Mouse (Mus musculus) frontal cortex, postnatal 25 days (tissue): Measurements from ENCODE around the gene Evpl.

Experiments used
- DNase-seq, 2 experiments: peaks; one replicate each; pipeline ENCODE4 v3.0.0; 2022; ENCODE audit warnings: low spot score in 2 of 2

The Evpl gene

DNA sequence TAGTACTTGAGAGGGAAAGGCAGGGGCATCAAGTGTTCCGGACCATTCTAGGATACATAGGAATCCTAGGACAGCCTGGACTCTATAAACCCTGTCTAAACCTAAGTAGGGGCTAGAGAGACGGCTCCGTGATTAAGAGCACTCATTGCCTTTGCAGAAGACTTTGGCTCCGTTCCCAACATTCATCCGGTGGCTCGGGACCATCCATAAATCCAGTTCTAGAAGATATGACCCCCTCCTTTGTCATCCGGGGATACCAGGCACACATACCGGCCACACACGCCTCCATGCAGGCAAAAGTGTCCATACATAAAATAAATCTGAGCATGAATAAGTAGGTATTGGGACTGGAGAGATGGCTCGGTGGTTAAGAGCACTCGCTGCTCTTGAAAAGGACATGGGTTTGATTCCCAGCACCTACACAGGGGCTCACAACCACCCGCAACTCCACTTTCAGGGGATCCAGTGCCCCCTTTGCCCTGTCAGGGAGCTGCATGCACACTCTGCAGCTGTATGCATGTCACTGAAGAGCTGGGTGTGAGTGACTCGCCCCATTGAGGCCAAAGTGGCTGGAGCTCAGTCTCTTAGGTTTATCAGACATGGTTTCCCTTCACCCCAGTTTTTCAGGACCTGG is 23.9 kb downstream of the Evpl start:
- no peak for DNase-seq

GRCm38 (mm10) chr11:116212847-116213246 is 25.0 kb downstream of the Evpl start:
- no peak for DNase-seq

DNA sequence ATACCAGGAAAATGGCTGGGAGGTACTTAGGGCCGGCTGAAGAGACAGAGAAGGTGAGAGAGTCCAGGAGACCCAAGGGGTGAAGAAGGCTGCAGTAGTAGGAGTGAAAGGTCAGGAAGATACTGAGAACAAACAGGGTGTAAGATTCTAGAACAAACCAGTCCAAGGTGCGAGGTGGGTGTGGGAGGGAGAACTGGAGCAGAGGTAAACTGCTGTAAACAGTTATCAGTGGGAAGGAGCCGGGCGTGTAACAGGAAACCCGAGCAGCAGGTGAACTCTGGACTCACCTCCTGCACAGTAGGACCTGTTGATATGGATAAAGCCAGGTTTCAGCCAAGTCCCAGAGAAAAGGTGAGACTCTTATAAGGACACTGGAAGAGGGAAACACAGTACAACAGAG is 27.2 kb downstream of the Evpl start:
- no peak for DNase-seq

- DNase-seq = no peak
Measured at GRCm38 (mm10) chr11:116209257-116209656, 28.6 kb downstream of the Evpl start.

DNA sequence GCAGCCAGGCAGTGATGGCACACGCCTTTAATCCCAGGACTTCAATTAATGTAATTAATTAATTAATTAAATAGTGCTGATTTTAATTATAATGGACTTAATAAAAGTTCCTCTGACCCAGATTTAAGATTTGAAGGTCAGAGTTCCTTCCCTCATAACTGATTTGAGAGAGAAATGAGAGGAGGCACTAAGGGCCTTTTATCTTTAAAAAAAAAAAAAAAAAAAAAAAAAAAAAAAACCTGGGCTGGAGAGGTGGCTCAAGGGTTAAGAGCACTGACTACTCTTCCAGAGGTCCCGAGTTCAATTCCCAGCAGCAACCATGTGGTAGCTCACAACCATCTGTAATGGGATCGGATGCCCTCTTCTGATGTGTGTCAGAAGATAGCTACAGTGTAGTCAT is 29.2 kb downstream of the Evpl start:
- DNase-seq = no peak

GRCm38 (mm10) chr11:116206678-116207077 is 31.2 kb downstream of the Evpl start:
- no peak for DNase-seq

DNA sequence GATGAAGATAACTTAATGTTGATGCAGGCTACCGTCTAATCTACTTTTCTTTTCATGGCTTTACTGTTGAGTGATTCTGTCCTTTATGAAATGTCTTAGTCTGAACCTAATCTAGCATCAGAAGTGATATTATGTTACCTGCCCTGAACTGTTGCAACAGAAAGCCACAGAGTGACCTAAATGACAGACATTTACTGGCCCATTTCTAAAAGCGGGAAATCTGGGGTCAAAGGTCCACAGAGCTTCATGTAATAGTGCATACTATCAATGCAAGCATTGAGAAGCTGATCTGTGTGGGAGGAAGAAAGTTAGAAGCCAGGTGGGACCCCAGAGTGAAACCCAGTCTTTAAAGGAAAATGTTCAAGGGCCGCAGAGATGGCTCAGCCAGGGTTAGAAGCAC is 34.7 kb downstream of the Evpl start:
- DNase-seq = no peak

GRCm38 (mm10) chr11:116201151-116201550 is 36.7 kb downstream of the Evpl start:
- no peak for DNase-seq

- peak; percentile 91 to 95 for DNase-seq
Measured at GRCm38 (mm10) chr11:116198639-116199531, 39.0 kb downstream of the Evpl start, which contains the start of the genes Ten1 and Acox1. Gene Ten1, plus strand, starts transcription at chr11:116198855. Gene Acox1, minus strand, starts transcription at chr11:116199045.

- no peak for DNase-seq
Measured at GRCm38 (mm10) chr11:116198132-116198531, 39.7 kb downstream of the Evpl start.

- DNase-seq = no peak
Measured at GRCm38 (mm10) chr11:116197584-116197906, 40.3 kb downstream of the Evpl start.

GRCm38 (mm10) chr11:116196866-116197583 is 40.9 kb downstream of the Evpl start:
- DNase-seq = no peak

DNA sequence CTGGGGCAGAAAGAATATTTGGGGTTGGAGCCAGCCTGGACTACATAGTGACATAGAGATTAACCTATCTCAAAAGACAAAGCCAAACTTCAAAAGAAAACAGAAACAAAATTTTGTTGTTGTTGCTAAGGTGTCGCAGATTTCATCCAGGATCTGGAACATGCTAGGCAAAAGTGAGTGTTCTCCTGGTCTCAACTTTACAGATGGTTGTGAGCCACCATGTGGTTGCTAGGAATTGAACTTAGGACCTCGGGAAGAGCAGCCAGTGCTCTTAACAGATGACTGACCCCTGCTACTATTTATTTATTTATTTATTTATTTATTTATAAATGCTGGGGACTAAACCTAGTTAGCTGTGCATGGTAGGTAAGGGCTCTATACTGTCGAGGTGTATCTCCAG is 41.5 kb downstream of the Evpl start:
- no peak for DNase-seq

GRCm38 (mm10) chr11:116195252-116195651 is 42.6 kb downstream of the Evpl start:
- no peak for DNase-seq

- no peak for DNase-seq
Measured at GRCm38 (mm10) chr11:116194619-116195018, 43.3 kb downstream of the Evpl start.

DNA sequence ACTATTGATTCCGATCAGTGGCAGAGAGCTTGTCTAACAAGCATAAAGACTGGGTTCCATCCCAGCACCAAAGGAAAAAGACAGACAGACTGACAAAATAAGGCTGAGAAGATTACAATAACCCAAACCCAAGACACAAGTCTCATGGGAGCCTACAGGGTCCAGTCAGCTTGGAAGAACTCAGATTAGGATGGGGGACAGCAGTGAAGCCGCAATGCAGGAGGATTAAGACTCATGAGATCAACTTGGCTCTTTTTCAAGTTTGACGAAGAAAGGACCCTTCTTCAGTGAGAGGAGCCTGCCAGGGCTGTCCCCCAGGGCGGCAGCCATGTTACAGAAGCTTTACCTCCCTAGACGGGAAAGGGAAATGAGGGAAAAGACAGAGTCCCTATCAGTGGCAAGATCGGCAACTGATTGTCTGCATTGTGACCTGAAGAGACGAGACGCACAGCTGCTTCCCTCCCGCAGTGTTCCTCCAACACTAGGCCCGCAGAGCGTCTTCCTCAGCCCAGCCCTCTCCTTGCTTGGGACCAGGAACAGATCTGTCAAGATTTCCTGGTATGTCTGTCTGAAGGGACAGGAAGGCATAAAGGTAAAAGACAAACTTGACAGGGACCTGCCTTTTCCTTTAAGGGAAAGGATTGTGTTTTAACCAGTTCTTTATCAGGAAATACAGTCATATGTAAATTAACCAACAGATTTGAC is 50.5 kb downstream of the Evpl start:
- no peak for DNase-seq

- no peak for DNase-seq
Measured at GRCm38 (mm10) chr11:116186360-116186759, 51.5 kb downstream of the Evpl start.

DNA sequence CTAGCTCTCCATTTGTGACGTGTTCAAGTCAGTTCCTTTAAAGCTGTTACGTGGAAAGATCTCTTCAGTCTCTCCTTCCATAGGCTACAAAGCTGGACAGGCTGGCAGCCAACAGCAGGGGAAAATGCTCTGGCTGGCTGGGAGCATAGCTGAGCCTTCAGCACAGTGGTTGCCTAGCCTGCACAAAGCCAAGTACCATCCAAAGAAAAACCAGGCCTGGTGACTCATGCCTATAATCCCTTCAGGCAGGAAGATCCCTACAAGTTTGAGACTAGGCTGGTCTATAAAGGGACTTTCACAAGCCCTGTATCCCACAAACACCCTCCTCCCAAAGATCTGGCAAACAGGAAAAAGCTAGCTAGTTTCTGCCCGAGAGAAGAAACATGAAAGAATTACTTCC is 52.0 kb downstream of the Evpl start:
- no peak for DNase-seq

GRCm38 (mm10) chr11:116178411-116179121 is 59.3 kb downstream of the Evpl start:
- no peak for DNase-seq

GRCm38 (mm10) chr11:116176010-116176409 is 61.9 kb downstream of the Evpl start:
- DNase-seq = no peak

GRCm38 (mm10) chr11:116174775-116175448 is 63.0 kb downstream of the Evpl start:
- no peak for DNase-seq
